ENCODE assay signal across 9 mouse cellular contexts in the genomic region with DNA sequence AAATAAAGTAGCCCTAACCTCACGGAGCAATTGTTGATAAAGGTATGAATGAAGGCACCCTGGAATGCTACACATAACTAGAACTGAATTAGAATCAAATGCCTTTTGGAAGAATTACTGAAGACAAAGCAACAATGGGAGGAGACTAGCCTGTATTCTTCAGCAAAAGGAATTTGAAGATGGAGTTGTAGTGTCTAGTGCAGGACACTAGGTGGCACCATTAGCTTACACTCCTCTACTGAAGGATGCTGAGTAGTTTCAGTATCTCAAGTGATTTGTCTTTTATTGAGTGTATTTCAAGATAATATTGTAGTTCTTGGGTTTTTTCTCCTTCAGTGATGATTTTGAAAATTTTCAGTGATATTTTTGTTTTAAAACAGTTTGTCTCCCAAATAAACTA.
A peak's percentile ranks its signal among the peaks of the same experiment; 100 is the strongest.
DNase-seq lines count a peak whose midpoint lies in the region; ATAC-seq lines count a peak whose summit lies in the region.
"Had no signal": no experiment of that assay in that cellular context is flagged by ENCODE, and none has a peak within 500 bp of the region (broad histone marks: within the 10 kb centered on the region; RNA-seq: fewer than 3 reads in every experiment).

No protein-coding gene starts in this region.

- no peaks in the 10 kb centered on the region for H3K27me3 ChIP-seq in intestine, embryonic 14.5 days (replicated peaks; ENCODE audit: control insufficient read depth, insufficient read depth, low read length)
- no peaks in the 10 kb centered on the region for H3K27me3 ChIP-seq in intestine, embryonic 15.5 days (replicated peaks)
- H3K27me3 ChIP-seq: embryonic facial prominence, embryonic 15.5 days had no signal

- H3K36me3 ChIP-seq in intestine, embryonic 14.5 days (ENCODE audit: control insufficient read depth, insufficient read depth, low read length) = no peaks in the 10 kb centered on the region
- no peaks in the 10 kb centered on the region for H3K36me3 ChIP-seq in intestine, embryonic 15.5 days
- H3K36me3 ChIP-seq: embryonic facial prominence, embryonic 15.5 days had no signal

- 0 out of 2 replicates have a peak, but pooled peaks have one; percentile 43 for ATAC-seq in intestine, embryonic 14.5 days (replicated peaks; ENCODE audit: low FRiP score, low TSS enrichment, low read depth)
- no peak for ATAC-seq in intestine, embryonic 15.5 days

- H3K9me3 ChIP-seq in intestine, embryonic 14.5 days (ENCODE audit: control insufficient read depth, low read length) = no peaks in the 10 kb centered on the region
- no peaks in the 10 kb centered on the region for H3K9me3 ChIP-seq in intestine, embryonic 15.5 days
- H3K9me3 ChIP-seq: embryonic facial prominence, embryonic 15.5 days had no signal

- 29% methylated on average over 1 of the region's 1 CpGs for WGBS in intestine, embryonic 14.5 days
- WGBS in intestine, embryonic 15.5 days = 39% methylated on average over 1 of the region's 1 CpGs

- no peak overlapping the region for H3K4me3 ChIP-seq in intestine, embryonic 14.5 days (ENCODE audit: low read depth, low read length)
- H3K4me3 ChIP-seq in intestine, embryonic 15.5 days (replicated peaks) = no peak overlapping the region
- H3K4me3 ChIP-seq: embryonic facial prominence, embryonic 15.5 days had no signal

- H3K9ac ChIP-seq in intestine, embryonic 14.5 days (ENCODE audit: low read length) = no peak overlapping the region
- no peak overlapping the region for H3K9ac ChIP-seq in intestine, embryonic 15.5 days
- H3K9ac ChIP-seq: embryonic facial prominence, embryonic 15.5 days had no signal

- DNase-seq in intestine, embryonic 14.5 days (ENCODE audit: low spot score) = no peak
- DNase-seq in T-cell, adult 2 months (ENCODE audit: low spot score) = peak; percentile 63
- peak; percentile 53 to 80 for DNase-seq in cerebellum, postnatal 25 days
- peak; percentile 56 to 87 for DNase-seq in frontal cortex, postnatal 36 days (ENCODE audit: low spot score in 2 of 2)
- peak; percentile 39 to 88 for DNase-seq in layer of hippocampus, adult 18-20 months (ENCODE audit: low spot score in 2 of 2)
- DNase-seq in lung, postnatal 10 days = peak; percentile 81
- peak; percentile 43 for DNase-seq in right cerebral cortex, postnatal 14 days

- H3K27ac ChIP-seq in intestine, embryonic 14.5 days (ENCODE audit: low read depth) = no peak overlapping the region
- H3K27ac ChIP-seq in intestine, embryonic 15.5 days = no peak overlapping the region
- H3K27ac ChIP-seq: embryonic facial prominence, embryonic 15.5 days had no signal

- no peak overlapping the region for H3K4me2 ChIP-seq in intestine, embryonic 14.5 days (ENCODE audit: low read length)
- no peak overlapping the region for H3K4me2 ChIP-seq in intestine, embryonic 15.5 days (replicated peaks)
- H3K4me2 ChIP-seq: embryonic facial prominence, embryonic 15.5 days had no signal

- no peaks in the 10 kb centered on the region for H3K4me1 ChIP-seq in intestine, embryonic 14.5 days (replicated peaks; ENCODE audit: control insufficient read depth, insufficient read depth, low read length)
- no peaks in the 10 kb centered on the region for H3K4me1 ChIP-seq in intestine, embryonic 15.5 days (replicated peaks)
- H3K4me1 ChIP-seq: embryonic facial prominence, embryonic 15.5 days had no signal
